9 mouse cellular contexts compared by ENCODE assay signal in the genomic region with DNA sequence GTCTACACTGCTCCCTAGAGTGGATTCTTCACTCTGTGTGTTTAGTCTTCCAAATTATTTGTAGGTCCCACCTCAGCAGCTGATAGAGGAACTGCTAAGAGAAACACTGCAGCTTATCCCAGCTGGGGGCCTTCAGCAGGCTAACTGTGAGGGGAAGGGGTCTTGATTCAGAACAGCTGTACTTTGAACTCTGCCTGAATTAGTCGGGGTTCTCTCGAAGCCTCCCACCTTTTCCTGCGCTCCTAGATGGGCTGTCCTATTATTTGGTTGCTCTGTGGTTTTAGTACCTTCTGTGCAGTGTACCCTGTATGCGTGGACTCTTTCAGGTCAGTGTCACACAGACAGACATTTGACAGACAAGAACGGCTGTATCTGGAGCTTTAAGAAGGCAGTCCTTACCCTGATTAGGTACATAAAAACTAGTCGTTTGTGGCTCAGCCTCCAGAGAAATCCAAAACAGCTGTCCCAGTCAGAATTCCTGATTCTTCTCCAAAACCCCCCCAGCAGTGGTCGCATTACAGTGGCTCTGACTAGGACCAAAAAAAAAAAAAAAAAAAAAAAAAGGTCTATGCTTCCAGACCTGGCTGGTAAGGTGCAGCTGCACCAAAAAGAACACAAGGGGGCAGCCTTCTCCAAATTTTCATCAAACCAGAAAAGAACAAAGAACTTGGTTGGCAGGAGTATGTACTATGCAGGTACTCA.
DNase-seq lines count a peak whose midpoint lies in the region; ATAC-seq and TF ChIP-seq lines count a peak whose summit lies in the region.
"Had no signal": no experiment of that assay in that cellular context is flagged by ENCODE, and none has a peak within 500 bp of the region (broad histone marks: within the 10 kb centered on the region; RNA-seq: fewer than 3 reads in every experiment).

No protein-coding gene starts in this region.

- no peak for TF ChIP-seq POLR2A in lung, adult 2 months (IDR thresholded peaks at IDR 0.05; ENCODE audit: borderline replicate concordance, extremely low read depth, low read depth, low read length)

- peak overlapping the region; percentile 78 for H3K27ac ChIP-seq in neural tube, embryonic 15.5 days (replicated peaks)

- no peaks in the 10 kb centered on the region for H3K9me3 ChIP-seq in neural tube, embryonic 15.5 days (replicated peaks)

- TF ChIP-seq CTCF in lung, adult 2 months (IDR thresholded peaks at IDR 0.05; ENCODE audit: insufficient read depth, low read length): peak; percentile 29; the same call in 1 of the 2 replicates

- H3K27me3 ChIP-seq in neural tube, embryonic 15.5 days (replicated peaks): no peaks in the 10 kb centered on the region

- WGBS in lung, adult 2 months: 54% methylated on average over 7 of the region's 7 CpGs
- 37% methylated on average over 7 of the region's 7 CpGs for WGBS in neural tube, embryonic 15.5 days

- no peak overlapping the region for H3K4me3 ChIP-seq in lung, adult 2 months (replicated peaks; ENCODE audit: extremely low read depth, low read depth, low read length)
- no peak overlapping the region for H3K4me3 ChIP-seq in neural tube, embryonic 15.5 days (replicated peaks)
- H3K4me3 ChIP-seq: erythroblast, embryonic 14.5 days had no signal

- intact Hi-C loops in heart, postnatal 14 days (cut with DNase I): loop anchor here (2.0 to 10.0 kb wide), 4 partner anchors 409 to 962 kb away; no protein-coding TSS in a partner anchor

- 0 out of 2 replicates have a peak overlapping the region, but pooled peaks have one; percentile 23 for H3K9ac ChIP-seq in neural tube, embryonic 15.5 days (replicated peaks)

- H3K4me1 ChIP-seq in lung, adult 2 months (ENCODE audit: control insufficient read depth, insufficient read depth, low read length): no peaks in the 10 kb centered on the region
- peaks cover 22% of the 10 kb centered on the region for H3K4me1 ChIP-seq in neural tube, embryonic 15.5 days

- H3K36me3 ChIP-seq in neural tube, embryonic 15.5 days: no peaks in the 10 kb centered on the region

- H3K4me2 ChIP-seq in neural tube, embryonic 15.5 days: peak overlapping the region; percentile 31

- ATAC-seq in activated CD4-positive, CD25-positive, alpha-beta regulatory T cell, adult 4 months: peak; percentile 88
- peak; percentile 91 for ATAC-seq in neural tube, embryonic 15.5 days (ENCODE audit: low FRiP score)

- peak; percentile 67 for DNase-seq in CD4-positive helper T cell, adult 2 months (ENCODE audit: low read depth, low spot score)
- peak; percentile 67 for DNase-seq in embryo, embryonic 9.5 days (ENCODE audit: extremely low spot score)
- DNase-seq in heart, postnatal 14 days: peak; percentile 25 to 58
- DNase-seq in kidney, postnatal 14 days: peak; percentile 69
- DNase-seq in lung, adult 2 months: no peak
- DNase-seq in urinary bladder, postnatal 4 days (ENCODE audit: low spot score in 2 of 2): no peak

Comparison
In these comparisons a context has a peak if more than half of its experiments do, and no peak if none do; other contexts are left out.
1. DNase-seq: peak in CD4-positive helper T cell, adult 2 months (single experiment), embryo, embryonic 9.5 days (single experiment), heart, postnatal 14 days (2 of 2) and kidney, postnatal 14 days (single experiment); none in lung, adult 2 months (single experiment) and urinary bladder, postnatal 4 days (0 of 2).